Mouse (Mus musculus) CH12.LX (cell line): Measurements from ENCODE around the gene Dyx1c1. TPM values are rescaled to one million over a fixed set of nuclear protein-coding genes. Genes with fewer than 3 reads are reported as not detected.

Experiments used
- DNase-seq: peaks from one replicate; pipeline ENCODE4 v3.0.0-alpha.2; 2013; ENCODE audit errors: extremely low read depth
- H3K27ac ChIP-seq: 2 replicates; pipeline ENCODE4 v1.5.1; 2012; ENCODE audit warnings: low read depth, mild to moderate bottlenecking, control low read depth, moderate library complexity; ENCODE audit not compliant: insufficient read depth
- H3K27me3 ChIP-seq: replicated peaks from 2 replicates; pipeline ENCODE3; 2012; ENCODE audit warnings: inconsistent platforms
- H3K36me3 ChIP-seq, 2 experiments: replicated peaks in 1 of 2; 2 replicates each; pipeline versions ENCODE3 to v1.6.1; 2012; ENCODE audit warnings: inconsistent platforms in 1 of 2, low read length in 1 of 2, mild to moderate bottlenecking in 1 of 2, mixed read lengths in 1 of 2, moderate library complexity in 1 of 2; ENCODE audit not compliant: control insufficient read depth in 1 of 2, insufficient read depth in 1 of 2
- H3K4me1 ChIP-seq, 2 experiments: 2 replicates each; pipeline ENCODE4 v1.6.1; 2012; ENCODE audit warnings: inconsistent platforms in 1 of 2, moderate library complexity in 1 of 2; ENCODE audit not compliant: insufficient read depth in 2 of 2, control insufficient read depth in 1 of 2
- H3K4me2 ChIP-seq: 2 replicates; pipeline ENCODE4 v1.6.1; 2012; ENCODE audit warnings: low read depth, mild to moderate bottlenecking, control low read depth; ENCODE audit not compliant: poor library complexity, insufficient read depth, severe bottlenecking
- H3K4me3 ChIP-seq, 3 experiments: fragments of 150-350 bp in 1 of 3; sonication (generic) in 1 of 3; replicated peaks in 1 of 3; 2 replicates each; pipeline versions ENCODE3 to v1.5.1; 2011 to 2012; ENCODE audit warnings: low read depth in 2 of 3, low read length in 2 of 3, mild to moderate bottlenecking in 2 of 3, moderate library complexity in 2 of 3, control low read depth in 1 of 3, improper control_type of control experiment in 1 of 3, inconsistent platforms in 1 of 3, mixed read lengths in 1 of 3; ENCODE audit not compliant: poor library complexity in 1 of 3
- H3K79me2 ChIP-seq: replicated peaks from 2 replicates; pipeline ENCODE4 v1.6.1; 2012; ENCODE audit warnings: mild to moderate bottlenecking, moderate library complexity; ENCODE audit not compliant: control insufficient read depth, poor library complexity, insufficient read depth, severe bottlenecking; ENCODE audit errors: extremely low read depth
- H3K9ac ChIP-seq: 2 replicates; pipeline ENCODE4 v1.6.1; 2012; ENCODE audit warnings: low read depth, mild to moderate bottlenecking, control low read depth, moderate library complexity; ENCODE audit not compliant: insufficient read depth
- H3K9me3 ChIP-seq: replicated peaks from 2 replicates; pipeline ENCODE3; 2012; ENCODE audit warnings: low read length, inconsistent platforms, mixed read lengths
- CHD2 ChIP-seq: IDR thresholded peaks from 2 replicates; pipeline ENCODE4 v1.6.1; 2011; ENCODE audit warnings: low read length, improper control_type of control experiment
- CTCF ChIP-seq, 2 experiments: IDR thresholded peaks in 1 of 2; conservative IDR thresholded peaks in 1 of 2; 2 replicates each; pipeline ENCODE4 v1.5.1; 2011 to 2012; ENCODE audit warnings: low read depth in 2 of 2, low read length in 2 of 2, improper control_type of control experiment in 1 of 2, inconsistent platforms in 1 of 2, mild to moderate bottlenecking in 1 of 2, moderate library complexity in 1 of 2
- EP300 ChIP-seq: IDR thresholded peaks from 2 replicates; pipeline ENCODE4 v1.6.1; 2011; ENCODE audit warnings: low read length, improper control_type of control experiment
- ETS1 ChIP-seq: conservative IDR thresholded peaks from 2 replicates; pipeline ENCODE4 v1.6.1; 2012; ENCODE audit warnings: low read depth, mild to moderate bottlenecking, inconsistent platforms, low read length, improper control_type of control experiment, moderate library complexity
- HCFC1 ChIP-seq: IDR thresholded peaks from 2 replicates; pipeline ENCODE4 v1.6.1; 2012; ENCODE audit warnings: low read depth, mild to moderate bottlenecking, inconsistent platforms, low read length, improper control_type of control experiment
- MAFK ChIP-seq: IDR thresholded peaks from 2 replicates; pipeline ENCODE4 v1.6.1; 2011; ENCODE audit warnings: low read length, improper control_type of control experiment; ENCODE audit not compliant: insufficient replicate concordance
- MAX ChIP-seq: IDR thresholded peaks from 2 replicates; pipeline ENCODE4 v1.6.1; 2011; ENCODE audit warnings: low read length, improper control_type of control experiment
- MEF2A ChIP-seq: IDR thresholded peaks from 2 replicates; pipeline ENCODE4 v1.6.1; 2014; ENCODE audit warnings: low read depth, mild to moderate bottlenecking, inconsistent platforms, low read length, improper control_type of control experiment, borderline replicate concordance
- MXI1 ChIP-seq: IDR thresholded peaks from 2 replicates; pipeline ENCODE4 v1.6.1; 2011; ENCODE audit warnings: mild to moderate bottlenecking, low read depth, low read length, improper control_type of control experiment
- NELFE ChIP-seq: IDR thresholded peaks from 2 replicates; pipeline ENCODE4 v1.6.1; 2011; ENCODE audit warnings: low read depth, low read length, improper control_type of control experiment
- RAD21 ChIP-seq: IDR thresholded peaks from 2 replicates; pipeline ENCODE4 v1.6.1; 2011; ENCODE audit warnings: low read depth, mild to moderate bottlenecking, low read length, improper control_type of control experiment, moderate library complexity
- RCOR1 ChIP-seq: conservative IDR thresholded peaks from 2 replicates; pipeline ENCODE4 v1.6.1; 2012; ENCODE audit warnings: low read depth, mild to moderate bottlenecking, inconsistent platforms, low read length, improper control_type of control experiment
- SMC3 ChIP-seq: IDR thresholded peaks from 2 replicates; pipeline ENCODE4 v1.6.1; 2011; ENCODE audit warnings: low read depth, low read length, improper control_type of control experiment
- TBP ChIP-seq: conservative IDR thresholded peaks from 2 replicates; pipeline ENCODE4 v1.6.1; 2011; ENCODE audit warnings: low read depth, low read length, improper control_type of control experiment
- TCF12 ChIP-seq: IDR thresholded peaks from 2 replicates; pipeline ENCODE4 v1.6.1; 2014; ENCODE audit warnings: low read depth, mild to moderate bottlenecking, inconsistent platforms, low read length, improper control_type of control experiment
- UBTF ChIP-seq: IDR thresholded peaks from 2 replicates; pipeline ENCODE4 v1.6.1; 2012; ENCODE audit warnings: low read depth, mild to moderate bottlenecking, inconsistent platforms, low read length, improper control_type of control experiment, moderate library complexity
- ZKSCAN1 ChIP-seq: IDR thresholded peaks from 2 replicates; pipeline ENCODE4 v1.6.1; 2012; ENCODE audit warnings: low read depth, inconsistent platforms, low read length, improper control_type of control experiment, borderline replicate concordance
- ZMIZ1 ChIP-seq: IDR thresholded peaks from 2 replicates; pipeline ENCODE4 v1.6.1; 2012; ENCODE audit warnings: low read depth, mild to moderate bottlenecking, inconsistent platforms, low read length, improper control_type of control experiment
- ZNF384 ChIP-seq: IDR thresholded peaks from 2 replicates; pipeline ENCODE4 v1.6.1; 2012; ENCODE audit warnings: low read depth, low read length, improper control_type of control experiment, inconsistent platforms
- dilution Hi-C: fragments of 300-500 bp; cut with MboI; formaldehyde crosslinking; loops from 2 replicates; pipeline ENCODE4 v1.14.3; 2020; ENCODE audit warnings: low sequenced_read_pairs; ENCODE audit not compliant: extremely low pct_unique_long_range_greater_than_20kb, extremely low pct_ligation_motif_present
- in situ Hi-C: fragments of 300-500 bp; cut with MboI; formaldehyde crosslinking; loops from 3 replicates; pipeline ENCODE4 v1.14.3; 2019; ENCODE audit warnings: low sequenced_read_pairs, low pct_ligation_motif_present, low pct_unique_long_range_greater_than_20kb, mixed read lengths
- polyA plus RNA-seq: library from polyadenylated mRNA; unstranded; fragments of >175 nt; gene quantifications from 2 replicates; pipeline ENCODE4 v1.2.1, GENCODE M21; 2012; ENCODE audit warnings: low read depth; ENCODE audit not compliant: insufficient read length
- total RNA-seq, 2 experiments: library from RNA; depleted of rRNA; stranded (reverse); fragments of 300-350 nt in 1 of 2; fragments of >200 nt in 1 of 2; gene quantifications; 2 replicates each; pipeline ENCODE4 v1.2.3; 2012 to 2014

Gene Dyx1c1
- total and polyA plus RNA-seq, 3 experiments = 3.4 to 6.8 (median 6.1) TPM

DNA sequence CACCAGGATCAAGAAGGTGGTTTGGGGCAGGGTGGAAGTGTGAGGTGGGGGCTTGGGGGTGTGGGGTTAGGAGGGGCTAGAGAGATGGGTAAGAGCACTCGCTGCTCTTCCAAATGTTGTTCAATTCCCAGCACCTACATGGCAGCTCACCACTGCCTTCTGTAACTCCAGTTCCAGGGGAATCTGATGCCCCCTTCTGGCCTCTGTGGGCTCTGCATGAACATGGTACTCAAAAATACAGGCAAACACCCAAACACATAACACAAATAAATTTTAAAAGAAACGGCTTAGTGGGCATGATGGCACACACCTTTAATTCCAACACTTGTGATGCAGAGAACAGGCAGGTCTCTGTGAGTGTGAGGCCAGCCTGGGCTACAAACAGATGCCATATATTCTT is 3.8 kb upstream of the Dyx1c1 start:
- in situ Hi-C loops (no loop called here), dilution Hi-C loops (no loop called here)
- no peaks in the 10 kb centered on the region for H3K27me3 ChIP-seq
- TF ChIP-seq CHD2 (no peak), NELFE (no peak), ZMIZ1 (no peak), RCOR1 (no peak), CTCF (conservative IDR thresholded peaks at IDR 0.05 in 1 of 2, IDR thresholded peaks at IDR 0.05 in 1 of 2; ENCODE audit: low read depth in 2 of 2, low read length in 2 of 2) (peak in 1 of 2 experiments; percentile 60; a peak in 2 of 4 replicates), MXI1 (no peak), EP300 (no peak), ZNF384 (no peak), SMC3 (peak; percentile 29), ZKSCAN1 (no peak), MAFK (no peak), MAX (no peak), UBTF (no peak), RAD21 (peak; percentile 16), ETS1 (no peak)
- no peak overlapping the region for H3K4me2 ChIP-seq
- H3K27ac ChIP-seq = no peak overlapping the region
- H3K9me3 ChIP-seq = no peaks in the 10 kb centered on the region
- no peaks in the 10 kb centered on the region for H3K36me3 ChIP-seq
- no peak overlapping the region for H3K9ac ChIP-seq
- no peaks in the 10 kb centered on the region for H3K79me2 ChIP-seq
- DNase-seq = no peak
- H3K4me1 ChIP-seq = peaks cover 5% of the 10 kb centered on the region in 2 experiments
- H3K4me3 ChIP-seq = no peak overlapping the region

DNA sequence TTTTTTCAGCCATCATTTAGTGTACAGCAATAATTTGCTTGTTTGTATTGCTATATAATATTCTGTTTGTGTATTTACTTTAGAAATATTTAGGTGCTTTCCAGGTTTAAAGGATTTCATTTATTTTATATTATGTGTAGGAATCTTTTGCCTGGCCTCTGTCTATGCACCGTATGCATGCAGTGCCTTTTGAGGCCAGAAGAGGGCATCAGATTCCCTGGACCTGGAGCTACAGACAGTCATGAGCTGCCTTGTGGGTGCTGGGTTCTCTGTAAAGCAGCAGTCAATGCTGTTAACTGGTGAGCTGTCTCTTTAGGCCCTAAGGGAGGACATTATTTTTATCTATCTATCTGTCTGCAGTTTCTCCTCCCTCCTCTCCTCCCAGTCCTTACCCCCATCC is 3.0 kb upstream of the Dyx1c1 start:
- no peak overlapping the region for H3K4me2 ChIP-seq
- no peak overlapping the region for H3K9ac ChIP-seq
- peaks cover 5% of the 10 kb centered on the region in 2 experiments for H3K4me1 ChIP-seq
- H3K79me2 ChIP-seq = no peaks in the 10 kb centered on the region
- dilution Hi-C loops (no loop called here), in situ Hi-C loops (no loop called here)
- H3K27me3 ChIP-seq = no peaks in the 10 kb centered on the region
- no peaks in the 10 kb centered on the region for H3K36me3 ChIP-seq
- H3K27ac ChIP-seq = no peak overlapping the region
- H3K4me3 ChIP-seq = no peak overlapping the region
- H3K9me3 ChIP-seq = no peaks in the 10 kb centered on the region
- TF ChIP-seq CTCF (conservative IDR thresholded peaks at IDR 0.05 in 1 of 2, IDR thresholded peaks at IDR 0.05 in 1 of 2; ENCODE audit: low read depth in 2 of 2, low read length in 2 of 2) (peak; percentile 73 to 76), RAD21 (peak; percentile 52), HCFC1 (0 out of 2 replicates have a peak, but pooled peaks have one; percentile 16), SMC3 (peak; percentile 62), TBP (no peak), MEF2A (no peak), ZNF384 (peak; percentile 51; the same call in 1 of the 2 replicates), TCF12 (no peak)
- DNase-seq = peak; percentile 68
